Mouse (Mus musculus) myocyte (in vitro differentiated cells): Measurements from ENCODE around the gene Gpx7.

ENCODE experiments used
- E2F4 ChIP-seq: IDR thresholded peaks from one replicate; pipeline ENCODE4 v1.6.1; 2011; ENCODE audit warnings: mild to moderate bottlenecking, control low read depth, moderate library complexity; ENCODE audit not compliant: insufficient read depth
- MAX ChIP-seq: IDR thresholded peaks from one replicate; pipeline ENCODE4 v1.6.1; 2011; ENCODE audit warnings: low read depth, mild to moderate bottlenecking, control low read depth
- POLR2A ChIP-seq: IDR thresholded peaks from one replicate; pipeline ENCODE4 v1.6.1; 2011; ENCODE audit warnings: low read depth, mild to moderate bottlenecking, control low read depth, moderate library complexity; ENCODE audit not compliant: insufficient read length
- POLR2AphosphoS2 ChIP-seq: IDR thresholded peaks from one replicate; pipeline ENCODE4 v1.6.1; 2011; ENCODE audit warnings: low read depth, control low read depth; ENCODE audit not compliant: insufficient read length
- TCF12 ChIP-seq: IDR thresholded peaks from one replicate; pipeline ENCODE4 v1.6.1; 2011; ENCODE audit warnings: mild to moderate bottlenecking, control low read depth; ENCODE audit not compliant: poor library complexity, insufficient read depth, severe bottlenecking
- USF1 ChIP-seq: IDR thresholded peaks from one replicate; pipeline ENCODE4 v1.6.1; 2011; ENCODE audit warnings: low read depth, mild to moderate bottlenecking, control low read depth, moderate library complexity

DNA sequence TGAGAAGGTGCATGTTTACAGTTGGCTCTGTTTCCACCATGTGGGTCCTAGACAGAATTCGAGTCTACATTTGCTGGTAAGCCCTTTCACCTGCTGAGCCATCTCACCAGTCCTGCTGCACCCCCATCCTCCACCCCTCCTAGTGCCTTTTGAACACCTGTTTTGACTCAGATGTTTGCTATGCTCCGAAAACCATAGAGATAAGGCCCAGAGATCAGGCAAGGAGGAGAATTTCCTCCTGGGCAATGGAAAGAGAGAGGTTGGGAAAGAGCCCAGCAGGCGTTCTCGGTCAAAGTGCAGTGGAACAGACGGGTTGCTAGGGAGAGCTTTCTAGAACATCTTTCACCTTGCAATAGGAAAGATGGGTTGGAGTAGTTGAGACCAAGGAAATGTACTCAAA lies 15.6 kb downstream of the Gpx7 start:
- TF ChIP-seq E2F4, result no peak
- TF ChIP-seq POLR2A, result no peak
- TF ChIP-seq TCF12, result no peak
- TF ChIP-seq MAX, result no peak
- TF ChIP-seq POLR2AphosphoS2, result no peak
- no peak for TF ChIP-seq USF1
